Mouse (Mus musculus): ENCODE measurements at regions not wholly inside any gene's neighbourhood (a gene's known extent, or its start where the extent isn't known, plus 50 kb on each side); places are given as distances from the start of the nearest gene placed in this dataset.
"Not testable (repeated sequence)": the region's sequence is repeated elsewhere in the genome, so short reads cannot be mapped to it uniquely, and the experiment has no call there.

GRCm38 (mm10) chr16:9016040-9016761 lies 186.3 kb downstream of the 1810013L24Rik start:
- no peak for DNase-seq (ENCODE audit: low spot score in 2 of 2)

- no peak for DNase-seq (ENCODE audit: low spot score in 2 of 2)
Observed at GRCm38 (mm10) chr16:9016762-9017086, 186.8 kb downstream of the 1810013L24Rik start.

- DNase-seq (ENCODE audit: low spot score in 2 of 2), result no peak
Observed at GRCm38 (mm10) chr16:9030717-9031116, 200.8 kb downstream of the 1810013L24Rik start.

GRCm38 (mm10) chr16:9043271-9043670 lies 213.4 kb downstream of the 1810013L24Rik start:
- DNase-seq (ENCODE audit: low spot score in 2 of 2), result no peak

GRCm38 (mm10) chr16:9046864-9047263 lies 217.0 kb downstream of the 1810013L24Rik start:
- no peak for DNase-seq (ENCODE audit: low spot score in 2 of 2)

- DNase-seq (ENCODE audit: low spot score in 2 of 2), result no peak
Observed at GRCm38 (mm10) chr16:9054415-9054814, 224.5 kb downstream of the 1810013L24Rik start.

GRCm38 (mm10) chr16:9056430-9056829 lies 226.5 kb downstream of the 1810013L24Rik start:
- no peak for DNase-seq (ENCODE audit: low spot score in 2 of 2)

GRCm38 (mm10) chr16:9071526-9071925 lies 241.6 kb downstream of the 1810013L24Rik start:
- DNase-seq (ENCODE audit: low spot score in 2 of 2), result no peak

- DNase-seq (ENCODE audit: low spot score in 2 of 2), result not testable (repeated sequence)
Observed at GRCm38 (mm10) chr16:9071956-9072355, 242.1 kb downstream of the 1810013L24Rik start.

- DNase-seq (ENCODE audit: low spot score in 2 of 2), result no peak
Observed at GRCm38 (mm10) chr16:9074295-9074694, 244.4 kb downstream of the 1810013L24Rik start.

- no peak for DNase-seq (ENCODE audit: low spot score in 2 of 2)
Observed at GRCm38 (mm10) chr16:9077451-9077850, 247.6 kb downstream of the 1810013L24Rik start.

- DNase-seq (ENCODE audit: low spot score in 2 of 2), result no peak
Observed at GRCm38 (mm10) chr16:9078405-9078942, 248.6 kb downstream of the 1810013L24Rik start.

- DNase-seq (ENCODE audit: low spot score in 2 of 2), result no peak
Observed at GRCm38 (mm10) chr16:9083040-9083439, 253.1 kb downstream of the 1810013L24Rik start.

- no peak for DNase-seq (ENCODE audit: low spot score in 2 of 2)
Observed at GRCm38 (mm10) chr16:9083740-9084139, 253.8 kb downstream of the 1810013L24Rik start.

GRCm38 (mm10) chr16:9084581-9084980 lies 254.7 kb downstream of the 1810013L24Rik start:
- no peak for DNase-seq (ENCODE audit: low spot score in 2 of 2)

GRCm38 (mm10) chr16:9085133-9085532 lies 255.2 kb downstream of the 1810013L24Rik start:
- no peak for DNase-seq (ENCODE audit: low spot score in 2 of 2)

GRCm38 (mm10) chr16:9085977-9086376 lies 256.1 kb downstream of the 1810013L24Rik start:
- no peak for DNase-seq (ENCODE audit: low spot score in 2 of 2)

- no peak for DNase-seq (ENCODE audit: low spot score in 2 of 2)
Observed at GRCm38 (mm10) chr16:9091790-9092189, 261.9 kb downstream of the 1810013L24Rik start.

- DNase-seq (ENCODE audit: low spot score in 2 of 2), result no peak
Observed at GRCm38 (mm10) chr16:9092191-9092848, 262.4 kb downstream of the 1810013L24Rik start.

GRCm38 (mm10) chr16:9093593-9093992 lies 263.7 kb downstream of the 1810013L24Rik start:
- DNase-seq (ENCODE audit: low spot score in 2 of 2), result no peak

- no peak for DNase-seq (ENCODE audit: low spot score in 2 of 2)
Observed at GRCm38 (mm10) chr16:9094201-9094600, 264.3 kb downstream of the 1810013L24Rik start.

GRCm38 (mm10) chr16:9106211-9106610 lies 276.3 kb downstream of the 1810013L24Rik start:
- no peak for DNase-seq (ENCODE audit: low spot score in 2 of 2)

GRCm38 (mm10) chr16:9106676-9107075 lies 276.8 kb downstream of the 1810013L24Rik start:
- DNase-seq (ENCODE audit: low spot score in 2 of 2), result not testable (repeated sequence)
